Mouse (Mus musculus) liver, embryonic 14.5 days (tissue): ENCODE measurements around the gene Olfr749.
"Not testable (repeated sequence)": the region's sequence is repeated elsewhere in the genome, so short reads cannot be mapped to it uniquely, and the experiment has no call there.

Experiments
- CTCF ChIP-seq: IDR thresholded peaks from 2 replicates; pipeline ENCODE4 v1.5.1; 2016; ENCODE audit warnings: antibody characterized with exemption, low read depth, control low read depth
- EP300 ChIP-seq: IDR thresholded peaks from 2 replicates; pipeline ENCODE4 v1.6.1; 2016; ENCODE audit warnings: antibody characterized with exemption, low read depth

DNA sequence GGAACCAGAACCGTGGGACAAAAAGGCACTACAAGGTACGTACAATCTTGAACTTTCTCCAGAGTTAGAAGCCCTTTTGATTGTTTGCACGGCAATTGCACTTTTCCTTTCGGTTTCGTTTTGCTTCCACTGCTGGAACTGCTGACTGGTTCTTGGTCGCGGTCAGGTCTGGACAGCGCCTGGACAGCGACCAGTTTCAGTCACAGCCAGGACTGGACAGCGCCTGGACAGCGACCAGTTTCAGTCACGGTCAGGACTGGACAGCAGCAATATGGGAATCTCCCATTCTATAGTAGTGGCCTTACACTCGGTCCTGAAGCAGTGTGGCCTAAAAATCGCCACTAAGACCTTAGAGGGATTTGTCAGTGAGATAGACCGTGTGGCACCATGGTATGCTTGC is 25.0 kb downstream of the Olfr749 start:
- not testable (repeated sequence) for TF ChIP-seq CTCF, EP300
